Mouse (Mus musculus) G1E (cell line): ENCODE data around the gene Polm.

ENCODE experiments used
- CTCF ChIP-seq: IDR thresholded peaks from 2 replicates; pipeline ENCODE4 v1.5.1; 2012; ENCODE audit warnings: low read depth, low read length, inconsistent platforms, mixed read lengths
- GATA1 ChIP-seq: IDR thresholded peaks from 2 replicates; pipeline ENCODE4 v1.6.1; 2012; ENCODE audit warnings: borderline replicate concordance, low read length, inconsistent platforms, mixed read lengths
- GATA2 ChIP-seq: IDR thresholded peaks from 2 replicates; pipeline ENCODE4 v1.6.1; 2012; ENCODE audit warnings: low read depth, low read length, inconsistent platforms, borderline replicate concordance
- POLR2AphosphoS5 ChIP-seq: IDR thresholded peaks from 2 replicates; pipeline ENCODE4 v1.6.1; 2012; ENCODE audit warnings: low read depth, low read length, inconsistent platforms; ENCODE audit not compliant: insufficient replicate concordance
- TAL1 ChIP-seq: conservative IDR thresholded peaks from 2 replicates; pipeline ENCODE4 v1.6.1; 2012; ENCODE audit warnings: low read depth, low read length, inconsistent platforms, mixed read lengths

DNA sequence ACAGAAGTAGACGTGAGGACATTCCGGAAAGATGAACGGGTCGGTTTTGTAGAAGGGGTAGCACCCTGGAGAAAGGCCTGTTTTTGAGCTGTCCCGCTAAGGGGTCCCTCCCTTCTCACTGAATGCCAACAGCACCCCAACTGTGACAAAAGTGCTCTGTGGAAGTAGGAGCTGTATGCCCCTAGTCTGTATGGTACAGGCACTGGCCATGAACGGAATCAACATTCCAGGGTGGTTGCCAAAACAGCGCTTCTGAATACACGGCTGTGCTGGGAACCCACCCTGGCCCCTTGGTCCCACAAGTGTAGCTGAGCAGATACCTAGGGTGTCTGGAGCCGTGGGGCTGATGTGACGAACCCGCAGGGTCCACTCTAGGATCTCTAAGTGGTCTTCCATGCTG lies 34.9 kb upstream of the Polm start:
- TF ChIP-seq GATA1 (no peak), CTCF (no peak), POLR2AphosphoS5 (no peak), TAL1 (no peak), GATA2 (no peak)
